Mouse (Mus musculus) lung, postnatal 36 days (tissue): ENCODE data around the gene Arf6.
A peak's percentile ranks its signal among the peaks of the same experiment; 100 is the strongest.

ENCODE experiments used
- DNase-seq: peaks from one replicate; pipeline ENCODE4 v3.0.0; 2022; ENCODE audit warnings: mixed read lengths

Arf6 gene

GRCm38 (mm10) chr12:69414826-69415572, 43.0 kb downstream of the Arf6 start:
- no peak for DNase-seq

GRCm38 (mm10) chr12:69416793-69417192, 44.8 kb downstream of the Arf6 start:
- DNase-seq: no peak

DNA sequence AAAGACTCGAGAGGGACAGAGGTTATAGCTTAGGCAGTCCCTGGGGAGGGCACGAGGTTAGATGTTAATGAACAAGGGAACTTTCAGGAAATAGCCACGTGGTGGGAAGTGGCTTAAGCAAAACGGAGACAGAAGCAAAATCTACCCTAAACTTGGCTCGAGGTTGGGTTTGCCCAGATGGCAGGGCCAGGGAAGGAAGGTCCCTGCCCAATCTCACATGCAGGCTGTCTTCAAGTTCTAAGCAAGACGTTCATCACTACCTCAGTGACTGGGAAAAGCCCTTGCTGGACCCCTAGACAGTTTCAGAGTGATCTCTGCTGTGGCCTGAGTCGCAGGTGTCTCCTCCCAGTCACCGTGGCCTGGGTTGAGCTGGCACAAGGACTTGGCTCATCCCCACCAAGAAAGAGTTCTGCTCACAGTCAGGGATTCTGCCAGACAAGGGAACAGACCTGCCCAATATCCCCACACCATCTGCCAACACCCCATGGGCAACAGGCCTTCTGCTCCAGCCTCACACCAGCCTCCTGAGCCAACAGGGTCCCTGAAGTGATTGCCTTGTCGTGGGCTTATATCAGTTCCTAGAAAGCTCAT, 45.8 kb downstream of the Arf6 start:
- DNase-seq: no peak

DNA sequence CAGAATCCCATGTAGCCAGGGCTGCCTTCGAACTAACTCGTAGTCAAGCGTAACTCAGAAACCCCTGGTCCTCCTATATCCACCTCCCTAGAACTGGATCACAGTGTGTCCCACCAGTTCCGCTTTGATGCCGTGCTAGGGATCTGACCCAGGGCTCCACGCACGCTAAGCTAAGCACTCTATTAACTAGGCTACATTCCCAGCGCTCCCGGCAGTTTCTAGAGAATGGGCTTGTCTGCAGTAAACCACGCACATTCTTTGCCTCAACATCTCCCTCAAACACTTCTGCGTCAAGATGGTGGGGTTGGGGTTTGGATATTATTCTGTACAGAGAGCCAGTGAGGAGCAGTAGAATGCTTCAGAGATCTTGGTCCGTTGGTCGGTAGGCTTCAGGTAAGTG, 46.7 kb downstream of the Arf6 start:
- no peak for DNase-seq

GRCm38 (mm10) chr12:69419017-69419605, 47.2 kb downstream of the Arf6 start:
- DNase-seq: peak; percentile 30

GRCm38 (mm10) chr12:69419606-69420005, 47.7 kb downstream of the Arf6 start:
- no peak for DNase-seq

DNA sequence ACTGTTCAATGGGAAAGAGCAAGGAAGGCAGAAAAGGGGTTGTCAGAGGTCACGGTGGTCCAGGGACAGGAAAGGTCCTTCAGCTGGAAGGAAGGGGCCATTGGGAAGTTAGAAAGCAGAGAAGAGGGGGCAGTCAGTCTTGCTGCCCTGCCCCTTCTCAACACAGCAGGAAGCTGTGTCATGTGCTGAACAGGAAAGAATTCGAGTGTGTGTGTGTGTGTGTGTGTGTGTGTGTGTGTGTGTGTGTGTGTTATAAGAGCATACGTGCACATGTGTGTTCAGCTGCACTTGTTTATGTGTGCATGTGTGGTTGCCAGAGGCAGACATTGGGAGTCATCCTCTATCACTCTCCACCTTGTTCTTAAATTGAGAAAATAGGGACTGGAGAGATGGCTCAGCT, 48.8 kb downstream of the Arf6 start:
- DNase-seq: no peak

DNA sequence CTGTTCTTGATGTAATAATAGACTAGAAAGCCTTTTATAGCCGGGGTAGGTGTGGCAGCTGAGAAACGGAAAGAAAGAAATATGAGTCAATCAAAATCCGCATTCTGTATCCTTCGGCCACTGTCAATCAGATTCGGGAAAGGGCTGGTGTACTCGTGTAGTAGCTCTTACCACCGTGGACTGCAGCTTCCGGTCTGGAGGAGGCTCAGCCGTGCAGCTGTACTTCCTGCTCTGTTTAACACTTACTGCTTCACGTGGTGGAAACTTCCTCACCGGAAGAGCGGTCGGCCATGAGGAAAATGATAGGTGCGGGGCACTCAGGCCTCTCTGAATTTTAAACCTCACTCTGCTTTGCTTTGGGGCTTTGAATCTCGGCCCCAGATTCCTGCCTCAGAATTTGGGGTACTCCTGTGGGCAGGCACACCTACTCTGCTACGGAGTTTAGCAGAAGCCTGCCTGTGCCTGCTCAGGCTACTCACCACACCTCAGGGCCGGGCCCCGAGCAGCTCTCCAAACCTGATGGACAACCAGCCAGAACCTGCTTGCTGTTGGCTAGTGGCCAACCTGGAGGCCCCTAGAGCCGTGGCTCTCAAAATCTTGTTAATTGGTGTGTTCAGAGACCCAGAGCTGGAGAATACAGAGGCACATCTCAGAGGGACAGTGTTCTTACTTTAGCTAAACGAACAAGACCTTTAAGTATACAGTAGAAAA, 51.0 kb downstream of the Arf6 start:
- peak; percentile 72 for DNase-seq
